Mouse (Mus musculus) forebrain, embryonic 14.5 days (tissue): ENCODE results near the gene Ppib. TPM values are rescaled to one million over a fixed set of nuclear protein-coding genes. Genes with fewer than 3 reads are reported as not detected.

ENCODE experiments used
- polyA plus RNA-seq: library from polyadenylated mRNA; unstranded; fragments of >200 nt; fragmentation: Nextera tagmentation; extraction: Ambion mirVana; gene quantifications from 2 replicates; pipeline ENCODE4 v1.2.1, GENCODE M21; 2014

Gene Ppib
- polyA plus RNA-seq, 1 experiment from 2014 or later, result 454 TPM

Other genes starting within 250 kb of the Ppib start
- gene Zfp609, start 232.7 kb upstream of the Ppib start, polyA plus RNA-seq, result 7.4 and 8.8 TPM in 2 replicates
- 57.3 and 59.0 TPM in 2 replicates for gene Pclaf, start 170.0 kb upstream of the Ppib start, polyA plus RNA-seq
- gene Trip4, start 151.4 kb upstream of the Ppib start, polyA plus RNA-seq, result 25.5 and 29.4 TPM in 2 replicates
- gene Csnk1g1, start 151.3 kb upstream of the Ppib start, polyA plus RNA-seq, result 21.1 and 24.2 TPM in 2 replicates
- 3.6 and 4.8 TPM in 2 replicates for gene Snx22, start 9.5 kb downstream of the Ppib start, polyA plus RNA-seq
- gene Snx1, start 66.4 kb downstream of the Ppib start, polyA plus RNA-seq, result 111 and 120 TPM in 2 replicates
- 79.8 and 81.2 TPM in 2 replicates for gene Ciao2a, start 66.4 kb downstream of the Ppib start, polyA plus RNA-seq
- gene Dapk2, start 98.0 kb downstream of the Ppib start, polyA plus RNA-seq, result 2.2 and 2.3 TPM in 2 replicates